Mouse (Mus musculus) lung, postnatal 0 days (tissue): ENCODE data around the gene Gm10322. TPM values are rescaled to one million over a fixed set of nuclear protein-coding genes. Genes with fewer than 3 reads are reported as not detected.
A peak's percentile ranks its signal among the peaks of the same experiment; 100 is the strongest.

Experiments
- ATAC-seq: fragments of 200-750 bp; cut with Nextera tagmentation; 2 replicates; pipeline ENCODE4 v1.8.0; 2017; ENCODE audit warnings: moderate library complexity
- DNase-seq: peaks from one replicate; pipeline ENCODE4 v3.0.0-alpha.2; 2016; ENCODE audit warnings: low spot score
- H3K27ac ChIP-seq: fragments of 300-500 bp; sonication (generic); 2 replicates; pipeline ENCODE4 v1.5.1; 2014; ENCODE audit warnings: antibody characterized with exemption, mild to moderate bottlenecking, low read length, mixed read lengths
- H3K27me3 ChIP-seq: fragments of 300-500 bp; sonication (generic); replicated peaks from 2 replicates; pipeline ENCODE4 v1.6.1; 2014; ENCODE audit warnings: low read length, mixed read lengths; ENCODE audit not compliant: insufficient read depth
- H3K36me3 ChIP-seq: fragments of 300-500 bp; sonication (generic); 2 replicates; pipeline ENCODE4 v1.6.1; 2014; ENCODE audit warnings: low read length, mixed read lengths; ENCODE audit not compliant: insufficient read depth
- H3K4me1 ChIP-seq: fragments of 300-500 bp; sonication (generic); 2 replicates; pipeline ENCODE4 v1.6.1; 2014; ENCODE audit warnings: antibody characterized with exemption, low read depth, low read length, mixed read lengths; ENCODE audit not compliant: insufficient read depth
- H3K4me2 ChIP-seq: fragments of 300-500 bp; sonication (generic); replicated peaks from 2 replicates; pipeline ENCODE4 v1.6.1; 2014; ENCODE audit warnings: low read depth, mild to moderate bottlenecking, low read length, moderate library complexity, mixed read lengths
- H3K4me3 ChIP-seq: fragments of 300-500 bp; sonication (generic); 2 replicates; pipeline ENCODE4 v1.5.1; 2014; ENCODE audit warnings: low read depth, low read length
- H3K9ac ChIP-seq: fragments of 300-500 bp; sonication (generic); replicated peaks from 2 replicates; pipeline ENCODE4 v1.6.1; 2014; ENCODE audit warnings: low read depth, mild to moderate bottlenecking
- H3K9me3 ChIP-seq: fragments of 300-500 bp; sonication (generic); 2 replicates; pipeline ENCODE4 v1.6.1; 2016; ENCODE audit warnings: low read length, mixed read lengths
- CTCF ChIP-seq: IDR thresholded peaks from 2 replicates; pipeline ENCODE4 v1.5.1; 2016; ENCODE audit warnings: antibody characterized with exemption, mild to moderate bottlenecking
- EP300 ChIP-seq: IDR thresholded peaks from 2 replicates; pipeline ENCODE4 v1.6.1; 2016; ENCODE audit warnings: antibody characterized with exemption, mild to moderate bottlenecking, control low read depth
- WGBS: fragments of 180-500 bp; shearing (Covaris S2); extraction: QIAGEN DNeasy Blood & Tissue Kit; methylation state at CpG from one replicate; pipeline ENCODE4 v1.1.7; 2014; 5-methylcytosine and 5-hydroxymethylcytosine counted together
- polyA plus RNA-seq: library from polyadenylated mRNA; unstranded; fragments of >200 nt; fragmentation: Nextera tagmentation; extraction: Ambion mirVana; gene quantifications from 2 replicates; pipeline ENCODE4 v1.2.1, GENCODE M21; 2015

Gene Gm10322
- polyA plus RNA-seq, 1 experiment from 2014 or later, result not detected

- Histone ChIP-seq H3K27ac (no peak overlapping the region), H3K36me3 (no peaks in the 10 kb centered on the region), H3K4me3 (no peak overlapping the region), H3K27me3 (no peaks in the 10 kb centered on the region), H3K9ac (no peak overlapping the region), H3K9me3 (no peaks in the 10 kb centered on the region), H3K4me1 (no peaks in the 10 kb centered on the region; the same call in 1 of the 2 replicates), H3K4me2 (no peak overlapping the region)
- 84% methylated on average over 4 of the region's 4 CpGs for WGBS
- TF ChIP-seq CTCF (no peak), EP300 (no peak)
- DNase-seq, result no peak
- no peak for ATAC-seq
Observed at GRCm38 (mm10) chr10:59571273-59571672, 44.6 kb upstream of the Gm10322 start.

GRCm38 (mm10) chr10:59571964-59572363 lies 43.9 kb upstream of the Gm10322 start:
- Histone ChIP-seq H3K4me3 (no peak overlapping the region), H3K4me2 (no peak overlapping the region), H3K27me3 (no peaks in the 10 kb centered on the region), H3K27ac (no peak overlapping the region), H3K9ac (no peak overlapping the region), H3K36me3 (no peaks in the 10 kb centered on the region), H3K9me3 (no peaks in the 10 kb centered on the region), H3K4me1 (peaks cover 2% of the 10 kb centered on the region; the same call in 1 of the 2 replicates)
- 67% methylated on average over 5 of the region's 5 CpGs for WGBS
- TF ChIP-seq EP300, result no peak
- TF ChIP-seq CTCF, result no peak
- ATAC-seq (no peak), DNase-seq (no peak)

GRCm38 (mm10) chr10:59576305-59576704 lies 39.6 kb upstream of the Gm10322 start:
- 40% methylated on average over 5 of the region's 5 CpGs for WGBS
- H3K27me3 ChIP-seq, result no peaks in the 10 kb centered on the region

GRCm38 (mm10) chr10:59577871-59578801 lies 37.7 kb upstream of the Gm10322 start:
- Histone ChIP-seq H3K27me3 (no peaks in the 10 kb centered on the region), H3K4me2 (peak overlapping the region; percentile 18; the same call in 1 of the 2 replicates), H3K27ac (peak overlapping the region; percentile 80), H3K4me3 (no peak overlapping the region), H3K9me3 (no peaks in the 10 kb centered on the region), H3K9ac (no peak overlapping the region), H3K4me1 (peaks cover 15% of the 10 kb centered on the region; the same call in 1 of the 2 replicates), H3K36me3 (no peaks in the 10 kb centered on the region)
- ATAC-seq, result peak; percentile 91
- TF ChIP-seq CTCF (no peak), EP300 (peak; percentile 58)
- peak; percentile 91 for DNase-seq
- 25% methylated on average over 12 of the region's 12 CpGs for WGBS

More at GRCm38 (mm10) chr10:59576305-59576704, 39.6 kb upstream of the Gm10322 start:
- DNase-seq, result peak; percentile 26
- H3K4me1 ChIP-seq, result peaks cover 15% of the 10 kb centered on the region; the same call in 1 of the 2 replicates
- no peak for ATAC-seq
- no peak overlapping the region for H3K4me2 ChIP-seq
- no peak for TF ChIP-seq EP300
- no peak for TF ChIP-seq CTCF
- H3K9me3 ChIP-seq, result no peaks in the 10 kb centered on the region
- H3K9ac ChIP-seq, result no peak overlapping the region
- no peak overlapping the region for H3K4me3 ChIP-seq
- H3K36me3 ChIP-seq, result no peaks in the 10 kb centered on the region
- no peak overlapping the region for H3K27ac ChIP-seq

- Histone ChIP-seq H3K9ac (no peak overlapping the region), H3K4me1 (peaks cover 15% of the 10 kb centered on the region; the same call in 1 of the 2 replicates), H3K36me3 (no peaks in the 10 kb centered on the region), H3K4me3 (no peak overlapping the region), H3K27ac (no peak overlapping the region), H3K27me3 (no peaks in the 10 kb centered on the region), H3K4me2 (no peak overlapping the region), H3K9me3 (no peaks in the 10 kb centered on the region)
- no peak for ATAC-seq
- 82% methylated on average over 3 of the region's 3 CpGs for WGBS
- no peak for DNase-seq
- TF ChIP-seq CTCF (no peak), EP300 (no peak)
Observed at GRCm38 (mm10) chr10:59579645-59580044, 36.2 kb upstream of the Gm10322 start.

GRCm38 (mm10) chr10:59580593-59581149 lies 35.2 kb upstream of the Gm10322 start:
- ATAC-seq, result no peak
- no peak overlapping the region for H3K4me2 ChIP-seq
- H3K9ac ChIP-seq, result no peak overlapping the region
- H3K27me3 ChIP-seq, result no peaks in the 10 kb centered on the region
- H3K4me1 ChIP-seq, result peaks cover 15% of the 10 kb centered on the region; the same call in 1 of the 2 replicates
- TF ChIP-seq EP300 (no peak), CTCF (no peak)
- no peak for DNase-seq
- no peaks in the 10 kb centered on the region for H3K9me3 ChIP-seq
- no peak overlapping the region for H3K27ac ChIP-seq
- H3K4me3 ChIP-seq, result no peak overlapping the region
- H3K36me3 ChIP-seq, result no peaks in the 10 kb centered on the region
- 87% methylated on average over 3 of the region's 3 CpGs for WGBS
